Mouse (Mus musculus): Measurements from ENCODE around the gene Lrrc3c.
A peak's percentile ranks its signal among the peaks of the same experiment; 100 is the strongest.
"Not testable (repeated sequence)": the region's sequence is repeated elsewhere in the genome, so short reads cannot be mapped to it uniquely, and the experiment has no call there.

The Lrrc3c gene

DNA sequence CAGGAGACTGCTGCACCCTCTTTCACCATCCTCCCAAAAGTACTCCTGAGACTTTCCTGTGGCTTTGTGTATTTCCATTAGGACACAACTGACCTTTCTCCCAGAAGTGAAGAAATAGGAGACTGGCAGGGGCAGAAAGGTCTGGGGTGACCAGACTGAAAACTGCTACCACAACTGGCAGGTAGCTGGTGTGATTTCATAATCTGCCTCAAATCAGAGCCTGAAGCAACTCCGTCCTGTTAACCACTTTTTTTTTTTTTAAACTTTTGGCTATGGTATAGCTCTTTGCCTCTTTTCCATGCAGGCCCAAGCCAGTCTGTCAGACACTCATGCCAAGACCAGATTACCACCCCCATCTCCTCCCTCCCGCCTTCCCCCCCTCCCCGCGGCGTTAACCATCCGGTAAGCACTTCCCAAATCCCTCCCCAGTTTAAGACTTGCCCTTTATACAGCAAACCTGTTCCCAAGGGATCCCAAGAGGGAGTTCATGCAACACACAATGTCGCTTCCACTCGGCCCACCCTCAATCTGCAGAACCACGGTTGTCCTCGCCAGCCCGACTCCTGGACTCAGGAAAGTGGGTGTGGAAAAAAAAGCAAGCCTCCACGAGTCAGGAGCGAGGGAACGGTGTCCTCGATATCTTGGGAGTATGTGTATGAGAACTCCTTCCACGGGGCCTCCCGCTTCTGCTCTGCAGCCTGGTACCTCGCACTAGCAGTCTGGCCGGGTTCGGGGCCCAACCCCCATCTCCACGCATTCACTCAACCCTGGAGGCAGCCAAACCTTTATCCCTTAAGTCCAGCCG is 11.8 kb upstream of the Lrrc3c start:
- DNase-seq (ENCODE audit: low spot score in 2 of 2): peak in 1 of 2 experiments; percentile 71

DNA sequence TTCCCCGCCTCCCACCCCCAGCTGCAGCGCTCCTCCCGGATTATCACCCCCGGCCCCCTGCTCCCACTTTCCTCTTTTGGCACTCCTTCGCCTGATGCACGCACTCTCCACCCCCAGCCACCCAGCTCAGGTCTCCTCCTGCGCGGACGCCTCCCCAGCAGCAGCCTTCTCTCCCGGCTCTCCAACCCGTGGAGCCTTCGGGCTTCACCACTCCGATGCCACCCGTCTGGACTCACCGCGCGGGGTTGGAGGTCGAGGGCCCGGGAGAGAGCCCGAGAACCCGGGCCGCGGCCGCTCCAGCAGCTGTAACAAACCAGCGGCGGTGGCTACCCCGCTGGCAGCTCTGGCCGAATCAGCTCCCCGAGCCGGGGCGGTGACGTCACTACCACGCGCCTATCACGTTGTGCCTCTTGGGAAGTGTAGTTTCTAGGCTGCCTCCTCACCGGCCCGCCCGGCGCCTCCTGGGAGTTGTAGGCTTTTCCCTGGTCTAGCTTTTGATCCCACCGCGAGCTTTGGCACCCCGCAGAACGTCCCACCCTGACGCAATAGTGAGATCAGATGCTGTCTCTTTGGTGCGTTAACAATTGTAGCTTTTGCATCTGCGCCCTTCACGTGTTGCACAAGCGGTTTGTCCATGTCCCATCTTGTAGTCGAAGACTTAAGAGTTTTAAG is 11.1 kb upstream of the Lrrc3c start, which contains the start of gene Ormdl3:
Ormdl3 (minus strand) TSS at position 477 of the 672 bp plus-strand sequence.
- peak; percentile 98 to 99 for DNase-seq (ENCODE audit: low spot score in 2 of 2)

DNA sequence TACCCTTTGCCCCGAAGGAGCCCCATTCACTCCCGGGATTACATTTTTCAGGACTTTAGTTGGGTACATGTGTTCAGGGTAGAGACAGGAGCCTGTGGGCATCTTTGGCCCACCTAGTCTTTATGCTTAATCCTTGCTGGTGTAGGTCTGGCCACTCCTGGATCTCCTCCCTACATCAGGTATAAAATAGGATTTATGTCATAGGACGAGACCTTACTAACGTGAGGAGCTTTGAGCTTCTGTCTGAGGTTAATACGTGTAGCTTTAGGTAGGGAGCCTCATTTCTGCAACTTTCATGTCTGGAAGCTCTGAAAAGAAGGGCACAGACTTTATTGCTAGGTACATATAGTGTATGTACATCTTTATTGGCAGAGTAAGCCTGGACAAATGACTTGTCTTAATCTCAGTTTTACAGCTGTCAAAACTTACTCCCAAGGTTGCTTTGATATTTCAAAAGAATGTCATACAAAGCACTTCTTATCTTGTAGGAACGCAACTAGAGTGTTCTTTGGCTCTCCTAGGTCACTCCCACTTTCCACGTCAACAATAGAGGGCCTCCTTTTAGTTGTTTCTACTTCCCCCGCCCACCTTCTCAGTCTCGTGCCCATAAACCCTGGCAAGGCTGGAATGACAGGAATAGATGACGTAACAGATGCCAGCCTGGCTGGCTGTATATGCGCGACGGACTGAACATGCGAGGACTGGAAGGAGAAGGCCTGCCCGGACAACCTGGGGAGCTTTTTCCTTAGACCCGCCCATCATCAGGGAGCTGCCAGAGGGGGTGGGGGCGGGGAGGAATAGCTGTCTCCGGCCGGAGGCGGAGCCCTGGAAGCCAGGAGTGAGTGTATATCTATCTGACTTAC is 10.2 kb upstream of the Lrrc3c start:
- DNase-seq (ENCODE audit: low spot score in 2 of 2): peak; percentile 70 to 80

DNA sequence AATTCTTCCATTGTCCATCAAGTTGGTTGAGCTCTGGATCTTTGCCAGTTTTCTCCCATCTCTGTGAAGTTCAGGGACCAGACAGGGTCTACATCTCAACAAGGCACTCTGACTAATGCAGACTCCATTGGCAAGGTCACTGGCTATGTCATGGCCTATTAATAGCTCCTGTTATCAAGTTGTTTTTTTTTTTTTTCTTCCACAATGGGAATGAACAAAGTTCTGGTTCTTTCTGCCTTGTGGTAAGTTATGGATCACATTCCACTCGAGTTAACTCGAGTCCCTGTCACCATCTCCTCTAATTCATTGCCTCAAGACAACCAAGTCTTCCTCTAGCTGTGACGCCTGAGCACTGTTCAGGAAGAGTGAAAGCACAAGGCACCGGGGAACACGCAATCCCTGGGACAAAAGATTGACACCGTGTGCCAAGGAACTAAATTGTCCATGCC is 9.2 kb upstream of the Lrrc3c start:
- DNase-seq (ENCODE audit: low spot score in 2 of 2): no peak

DNA sequence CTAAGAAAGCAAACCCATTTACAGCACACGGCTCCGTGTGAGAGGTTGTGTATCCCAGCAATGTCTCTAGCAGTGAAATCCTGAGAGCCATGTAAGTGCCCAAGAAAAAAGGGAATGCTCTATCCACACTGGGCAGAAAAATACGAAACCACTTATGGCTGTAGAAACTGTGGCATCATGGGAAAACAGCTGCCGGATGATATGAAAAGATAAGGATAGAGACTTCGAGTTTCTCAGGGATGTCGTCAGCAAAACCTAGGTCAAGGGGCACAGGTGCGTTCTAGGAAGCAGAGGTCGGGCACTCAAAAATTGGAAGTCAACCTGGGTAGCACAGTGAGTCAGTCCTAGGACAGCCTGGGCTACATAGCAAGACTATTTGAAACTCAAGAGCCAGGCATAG is 8.8 kb upstream of the Lrrc3c start:
- DNase-seq (ENCODE audit: low spot score in 2 of 2): no peak

DNA sequence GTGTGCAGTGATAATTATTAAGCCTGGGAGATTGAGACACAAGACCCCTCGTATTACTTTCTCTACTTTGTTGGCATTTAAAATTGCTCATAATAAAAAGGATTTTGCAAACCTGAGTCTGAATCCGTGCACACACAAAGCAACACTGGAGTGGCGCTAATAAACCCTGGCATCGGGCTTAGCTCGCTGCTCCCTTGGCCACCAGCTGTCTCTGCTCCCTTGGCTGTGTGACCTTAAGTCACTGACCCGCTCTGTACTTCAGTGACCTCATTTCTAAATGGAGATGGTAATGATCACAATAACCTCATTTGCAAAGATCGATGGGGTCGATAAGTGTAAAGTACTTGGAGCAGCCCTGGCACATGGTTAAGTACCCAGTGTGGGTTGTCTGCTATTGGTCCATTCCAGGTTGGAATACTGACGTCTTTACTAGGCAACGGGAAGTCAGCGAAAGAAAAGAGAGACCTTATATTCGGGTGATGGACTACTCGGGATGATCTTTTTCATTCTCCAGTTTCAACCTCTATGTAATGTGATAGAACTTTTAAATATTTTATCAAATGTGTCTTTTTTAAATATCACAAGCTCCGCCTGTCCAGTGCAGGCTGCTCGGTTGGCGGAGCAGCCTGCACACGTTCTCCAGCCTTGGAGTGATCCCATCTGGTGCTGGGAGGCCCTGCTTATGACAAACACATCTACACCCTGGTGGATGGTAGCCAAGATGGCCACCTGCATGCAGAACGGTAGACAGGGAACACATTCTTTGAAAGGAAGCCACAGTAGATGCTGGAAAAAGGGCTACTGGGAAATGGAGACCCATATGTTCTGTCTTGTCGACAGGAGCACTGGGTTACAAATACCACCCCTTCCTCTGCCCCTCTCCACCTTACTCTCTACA is 7.3 kb upstream of the Lrrc3c start:
- no peak for DNase-seq (ENCODE audit: low spot score in 2 of 2)

DNA sequence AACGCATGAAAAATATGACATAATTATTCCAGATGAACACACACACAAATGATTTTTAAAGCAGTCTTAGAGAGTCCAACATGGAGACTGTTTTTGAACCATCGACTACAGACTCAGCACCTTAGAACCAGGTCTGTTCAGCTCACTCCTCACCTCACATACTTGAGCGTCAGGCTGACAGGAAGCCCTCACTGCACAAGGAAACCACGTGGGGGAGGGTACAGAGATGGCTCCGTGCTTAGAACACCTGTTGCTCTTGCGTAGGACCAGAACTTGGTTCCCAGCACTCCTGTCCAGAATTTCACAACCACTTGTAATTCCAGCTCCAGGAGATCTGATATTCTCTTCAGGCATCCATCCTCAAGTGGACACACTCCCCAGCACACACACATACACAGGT is 3.1 kb upstream of the Lrrc3c start:
- DNase-seq (ENCODE audit: low spot score in 2 of 2): no peak

DNA sequence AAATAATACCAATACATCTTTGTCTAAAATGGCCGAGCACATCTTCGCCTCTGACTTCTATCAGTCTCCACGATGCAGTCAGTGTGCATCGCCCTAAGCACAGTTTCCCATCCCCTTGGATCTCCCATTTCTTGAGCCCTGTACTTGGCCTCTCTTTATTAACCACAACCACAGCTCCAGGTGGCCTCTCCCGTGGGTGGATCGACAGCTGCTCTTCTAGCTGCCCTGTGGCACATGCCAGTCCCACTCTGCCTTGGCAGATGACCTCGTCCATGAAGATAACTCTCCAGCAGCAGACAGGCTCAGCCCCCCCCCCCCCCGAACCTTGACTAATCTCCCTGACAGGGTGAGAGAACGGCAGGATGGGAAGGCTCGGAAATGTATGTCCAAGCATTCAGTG is 2.6 kb upstream of the Lrrc3c start:
- no peak for DNase-seq (ENCODE audit: low spot score in 2 of 2)

DNA sequence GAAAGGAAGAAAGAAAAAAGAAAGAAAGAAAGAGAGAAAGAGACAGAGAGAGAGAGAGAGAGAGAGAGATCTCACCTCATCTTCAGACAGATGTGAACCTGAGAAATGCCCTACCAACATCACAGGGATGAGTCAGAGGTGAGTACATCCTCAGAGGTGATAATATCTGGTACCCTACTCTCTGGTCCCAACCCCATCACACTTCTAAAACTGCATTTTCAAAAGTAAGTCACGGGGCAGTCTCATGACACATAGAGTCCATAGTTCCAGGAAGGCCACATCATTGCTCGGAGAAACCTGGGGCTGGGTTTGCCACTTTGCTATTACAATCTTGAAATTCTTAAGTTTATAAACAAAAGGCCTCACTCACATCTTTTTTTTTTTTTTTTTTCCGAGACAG is 2.1 kb upstream of the Lrrc3c start:
- DNase-seq (ENCODE audit: low spot score in 2 of 2): no peak

DNA sequence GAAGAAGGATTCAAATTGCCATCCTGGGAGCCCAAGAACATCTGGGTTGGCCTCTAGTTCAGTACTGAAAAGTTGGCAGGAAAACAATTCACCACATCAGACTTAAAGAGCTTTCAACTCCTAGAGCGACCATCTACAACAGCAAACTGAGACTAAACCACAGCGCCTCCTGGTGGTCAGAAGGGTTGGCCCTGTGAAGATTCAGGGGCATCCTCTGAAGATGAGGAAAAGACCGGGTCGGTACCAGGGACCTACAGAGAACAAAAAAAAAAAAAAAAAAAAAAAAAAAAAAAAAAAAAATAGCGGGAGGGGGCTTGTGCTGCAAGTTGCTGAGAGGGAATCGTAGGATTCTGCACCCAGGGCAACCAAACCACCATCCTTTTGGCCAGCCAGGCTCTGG is 728 bp upstream of the Lrrc3c start:
- peak; percentile 78 to 92 for DNase-seq (ENCODE audit: low spot score in 2 of 2)

DNA sequence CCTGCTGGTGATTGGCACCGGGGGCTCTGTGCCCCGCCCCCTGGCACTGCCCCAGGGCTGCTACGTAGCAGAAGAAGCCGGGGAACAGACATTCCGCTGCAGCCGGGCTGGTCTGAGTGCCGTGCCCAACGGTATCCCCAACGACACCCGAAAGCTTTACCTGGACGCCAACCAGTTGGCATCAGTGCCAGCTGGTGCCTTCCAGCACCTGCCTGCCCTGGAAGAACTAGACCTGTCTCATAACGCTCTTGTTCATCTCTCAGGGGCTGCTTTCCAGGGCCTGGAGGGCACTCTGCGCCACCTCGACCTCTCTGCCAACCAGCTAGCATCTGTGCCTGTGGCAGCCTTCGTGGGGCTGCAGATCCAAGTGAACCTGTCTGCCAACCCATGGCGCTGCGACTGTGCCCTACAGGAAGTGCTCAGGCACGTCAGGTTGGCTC is 780 bp downstream of the Lrrc3c start:
- peak in 1 of 2 experiments; percentile 11 for DNase-seq (ENCODE audit: low spot score in 2 of 2)

DNA sequence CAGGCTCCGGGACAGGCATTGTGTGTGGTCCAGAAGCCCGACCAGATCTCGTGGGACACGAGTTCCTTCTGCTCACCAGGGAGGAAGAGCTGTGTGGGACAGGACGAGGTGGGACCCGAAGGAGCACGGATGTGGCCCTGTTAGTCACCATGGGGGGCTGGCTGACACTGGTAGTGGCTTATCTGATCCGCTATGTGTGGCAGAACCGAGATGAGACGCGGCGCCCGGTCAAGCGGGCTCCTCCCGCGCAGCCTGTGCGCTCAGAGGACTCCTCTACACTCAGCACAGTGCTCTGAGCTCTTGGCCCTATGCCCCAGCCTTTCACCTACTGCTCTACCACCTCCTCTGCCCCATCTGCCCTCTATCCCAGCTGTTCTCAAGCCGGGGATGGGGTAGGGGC is 1.2 kb downstream of the Lrrc3c start:
- DNase-seq (ENCODE audit: low spot score in 2 of 2): peak in 1 of 2 experiments; percentile 11

DNA sequence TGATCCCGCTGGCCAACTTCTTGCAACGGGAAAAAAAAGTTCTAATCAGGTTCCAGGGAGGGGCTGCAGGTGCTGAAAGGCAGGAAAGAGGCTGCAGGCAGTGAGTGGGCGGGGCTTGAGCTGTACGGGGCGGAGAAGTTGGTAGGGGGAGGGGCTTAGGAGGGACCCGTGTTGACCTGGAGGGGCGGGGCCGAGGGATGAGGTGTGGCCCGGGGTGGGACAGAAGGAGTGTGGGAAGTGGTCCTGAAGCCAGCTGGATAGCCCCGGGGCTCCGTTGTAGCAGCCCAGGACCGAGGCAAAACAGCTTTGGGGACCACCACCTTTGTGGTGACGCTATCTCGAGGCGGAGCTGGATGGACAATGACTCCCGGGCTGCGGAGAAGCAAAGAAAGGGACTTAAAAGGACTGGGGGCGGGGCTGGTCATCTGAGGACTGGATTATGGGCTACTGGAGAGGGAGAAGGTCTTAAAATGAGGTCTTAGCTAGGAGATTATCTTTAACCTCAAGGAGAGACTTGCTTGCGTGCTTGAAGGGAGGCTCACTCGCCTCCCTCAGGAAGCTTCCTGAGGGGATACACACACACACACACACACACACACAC is 4.1 kb downstream of the Lrrc3c start:
- peak; percentile 57 to 78 for DNase-seq (ENCODE audit: low spot score in 2 of 2)

DNA sequence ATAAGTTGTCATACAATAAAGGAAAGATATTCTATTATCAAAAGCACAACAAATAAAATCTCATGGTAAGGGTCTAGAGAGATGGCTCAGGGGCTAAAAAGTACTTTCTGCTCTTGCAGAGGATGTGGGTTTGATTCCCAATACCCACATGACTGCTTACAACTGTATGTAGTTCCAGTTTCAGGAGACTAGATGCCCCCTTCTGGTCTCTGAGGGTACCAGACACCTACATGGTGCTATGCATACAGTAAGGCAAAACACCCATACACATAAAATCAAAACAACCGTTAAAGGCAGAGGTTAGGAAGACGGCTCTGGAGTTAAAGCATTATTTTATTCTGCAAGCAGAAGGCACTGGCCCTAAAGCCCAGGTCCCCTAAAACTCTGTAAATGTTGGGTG is 5.9 kb downstream of the Lrrc3c start:
- DNase-seq (ENCODE audit: low spot score in 2 of 2): peak in 1 of 2 experiments; percentile 25

DNA sequence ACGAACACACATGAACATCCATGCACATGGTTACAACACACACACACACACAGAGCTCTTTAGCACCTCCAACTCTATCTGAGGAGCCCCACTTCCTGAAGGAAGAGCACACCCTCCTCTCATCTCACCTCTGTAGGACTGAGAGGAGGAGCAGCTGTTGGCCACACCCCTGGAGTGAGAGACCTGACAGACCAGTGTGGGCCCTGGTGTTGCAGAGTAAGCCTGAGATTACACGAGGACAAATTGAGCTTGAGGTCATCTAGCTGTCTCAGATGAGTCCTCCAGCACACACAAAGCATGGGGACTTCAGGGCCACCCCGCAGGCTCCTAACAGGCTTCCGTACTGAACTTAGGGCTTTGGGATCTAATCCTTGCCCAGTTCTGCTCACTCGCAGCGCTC is 6.8 kb downstream of the Lrrc3c start:
- DNase-seq (ENCODE audit: low spot score in 2 of 2): peak in 1 of 2 experiments; percentile 51

DNA sequence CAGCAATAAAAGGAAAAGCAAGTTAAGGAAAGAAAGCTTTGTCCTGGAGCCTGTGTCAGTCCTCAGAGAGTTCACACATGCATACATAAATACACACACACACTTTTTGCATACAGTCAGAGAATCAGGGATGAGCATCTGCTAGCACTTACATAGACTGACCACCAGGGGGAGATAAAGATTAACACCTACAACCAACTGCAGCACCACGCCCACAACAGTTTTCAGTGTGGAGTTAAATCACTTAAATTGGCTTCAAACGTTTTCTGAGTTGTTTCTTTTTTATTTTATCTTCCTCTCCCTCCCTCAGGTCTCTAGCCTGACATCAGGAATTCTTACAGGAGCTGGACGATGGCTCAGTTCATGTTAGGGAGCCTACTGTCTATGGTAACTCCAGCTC is 8.7 kb downstream of the Lrrc3c start:
- peak in 1 of 2 experiments; percentile 26 for DNase-seq (ENCODE audit: low spot score in 2 of 2)

DNA sequence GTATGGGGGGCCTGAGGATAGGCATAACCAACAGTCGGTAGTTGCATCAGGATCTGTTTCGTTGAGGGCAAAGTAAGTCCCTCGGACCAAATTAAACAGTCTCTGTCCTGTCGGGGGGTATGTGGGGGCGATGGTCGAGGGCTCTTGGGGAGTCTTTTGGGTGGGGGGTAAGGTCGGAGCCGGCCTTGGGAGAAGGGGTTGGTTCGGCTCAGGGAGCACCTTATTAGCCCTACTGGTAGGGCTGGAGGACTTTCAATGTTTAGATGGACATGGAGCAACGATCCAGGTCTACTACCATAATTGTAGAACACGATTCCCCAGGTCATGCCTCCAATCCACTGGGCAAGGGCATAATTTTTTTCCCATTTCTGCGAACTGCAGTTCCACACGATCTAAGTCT is 22.7 kb downstream of the Lrrc3c start:
- DNase-seq (ENCODE audit: low spot score in 2 of 2): no peak

DNA sequence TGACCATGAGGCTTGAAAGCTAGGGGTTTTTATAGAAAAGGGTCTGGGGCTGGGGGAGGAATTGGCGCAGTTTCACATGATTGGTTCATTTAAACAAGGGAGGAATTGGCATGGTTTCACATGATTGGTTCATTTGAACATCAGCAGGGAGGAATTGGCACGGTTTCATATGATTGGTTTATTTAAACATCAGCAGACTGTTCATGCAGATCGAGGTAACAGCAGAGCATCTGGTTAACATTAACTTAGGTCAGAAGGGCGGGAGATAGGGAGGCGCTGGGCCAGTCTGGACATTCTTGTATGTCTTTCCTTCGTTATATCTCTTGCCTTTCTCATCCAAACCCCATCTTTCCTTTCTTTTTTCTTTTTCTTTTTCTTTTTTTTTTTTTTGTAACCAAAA is 25.9 kb downstream of the Lrrc3c start:
- DNase-seq (ENCODE audit: low spot score in 2 of 2): not testable (repeated sequence)

DNA sequence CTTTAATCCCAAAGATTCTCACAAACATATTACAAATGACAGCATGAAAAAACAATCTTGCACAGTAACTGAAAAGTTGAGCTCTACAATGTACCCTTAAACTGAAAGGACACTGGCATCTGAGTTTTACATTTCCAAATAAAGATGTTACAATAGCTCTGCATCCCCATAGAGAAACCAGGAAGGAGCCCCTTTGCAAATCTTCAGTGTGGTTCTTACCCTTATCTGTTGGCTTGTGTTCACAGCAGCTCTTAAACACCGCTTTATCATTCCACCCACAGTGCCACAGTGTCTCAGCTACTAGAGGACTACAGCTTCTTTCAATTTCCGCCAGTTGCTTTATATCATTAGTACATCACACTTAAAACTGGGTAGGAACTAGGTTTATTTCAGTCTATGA is 26.3 kb downstream of the Lrrc3c start:
- DNase-seq (ENCODE audit: low spot score in 2 of 2): not testable (repeated sequence)

DNA sequence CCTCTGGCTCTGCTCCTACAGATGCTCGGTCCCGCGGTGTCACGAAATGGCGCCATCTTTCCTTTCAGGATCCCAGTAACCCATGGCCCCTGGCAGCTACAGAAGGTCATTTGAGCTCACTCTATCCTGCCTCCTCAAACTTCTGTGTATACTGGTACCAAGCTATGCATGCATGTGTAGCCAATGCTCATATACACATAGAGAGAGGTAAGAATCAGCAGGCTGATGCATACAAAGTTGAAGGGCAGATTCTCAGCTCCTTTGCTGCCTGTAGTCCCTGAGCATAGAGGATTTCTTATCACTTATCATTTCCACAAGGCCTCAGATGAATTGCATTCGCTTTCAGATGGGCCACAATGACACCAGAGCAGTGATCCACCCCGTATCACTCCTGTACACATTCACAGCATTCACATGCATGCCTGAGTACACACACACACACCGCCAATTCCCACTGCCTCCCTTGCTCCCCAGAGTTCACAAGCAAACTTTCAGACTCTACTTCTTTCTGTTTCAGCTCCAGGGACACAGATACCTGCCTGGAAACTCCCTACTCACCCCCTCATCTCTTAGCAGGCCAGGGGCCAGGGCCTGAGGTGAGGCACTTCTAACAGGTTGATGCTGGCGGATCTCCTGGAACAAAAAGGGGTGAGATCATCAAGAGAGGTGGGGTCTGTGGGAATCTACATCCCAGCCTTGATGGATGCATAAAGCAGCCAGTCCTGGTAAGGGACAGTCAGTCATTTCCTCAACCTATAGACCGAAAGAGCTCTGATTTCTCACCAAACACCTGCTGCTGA is 27.7 kb downstream of the Lrrc3c start, which contains the start of the genes Gm12355 and Gsdma3:
Gm12355 (minus strand) TSS at position 51 of the 800 bp plus-strand sequence.
Gsdma3 (plus strand) TSS at position 750 of the 800 bp plus-strand sequence.
- DNase-seq (ENCODE audit: low spot score in 2 of 2): no peak

Measured in spleen, postnatal 4 days (tissue).